Mouse (Mus musculus) lung, postnatal 0 days (tissue): Measurements from ENCODE around the gene Cngb1.

Source experiments
- CTCF ChIP-seq: IDR thresholded peaks from 2 replicates; pipeline ENCODE4 v1.5.1; 2016; ENCODE audit warnings: antibody characterized with exemption, mild to moderate bottlenecking
- EP300 ChIP-seq: IDR thresholded peaks from 2 replicates; pipeline ENCODE4 v1.6.1; 2016; ENCODE audit warnings: antibody characterized with exemption, mild to moderate bottlenecking, control low read depth

DNA sequence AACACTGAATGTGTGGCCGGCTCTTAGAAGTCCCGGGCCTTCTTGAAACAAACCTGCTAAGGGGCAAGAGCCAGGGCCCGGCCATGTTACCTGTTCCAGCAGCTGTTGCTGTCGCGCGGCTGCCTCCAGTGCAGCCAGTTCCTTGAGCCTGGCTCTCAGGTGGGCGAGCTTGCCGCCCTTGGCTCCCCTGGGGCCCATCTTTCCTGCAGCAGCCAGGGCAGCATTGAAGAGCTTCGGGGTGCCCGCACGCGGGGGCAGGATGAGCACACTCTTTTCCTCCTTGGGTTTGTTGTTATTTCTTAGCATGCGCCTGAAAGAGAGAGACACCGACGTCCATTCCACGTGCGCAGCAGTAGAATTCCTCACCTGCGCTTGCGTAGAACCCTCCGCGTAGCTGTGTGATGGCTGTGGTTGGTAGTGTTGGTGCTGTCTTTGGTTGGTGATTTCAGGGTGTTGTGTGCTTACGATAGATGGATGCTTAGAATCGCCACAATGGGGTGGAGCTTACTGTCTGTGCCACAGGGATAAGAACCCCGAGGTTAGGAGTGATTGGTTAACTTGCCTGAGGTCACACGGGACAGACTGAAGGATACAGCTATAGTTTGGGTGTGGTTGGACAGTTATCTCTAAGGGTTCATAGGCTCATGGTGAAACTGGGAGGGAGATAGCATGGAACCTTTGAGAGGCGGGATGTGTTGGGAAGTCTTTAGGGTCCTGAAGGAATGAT, 64.1 kb downstream of the Cngb1 start:
- TF ChIP-seq CTCF (no peak), EP300 (no peak)
